Mouse (Mus musculus) liver, embryonic 14.5 days (tissue): Measurements from ENCODE around the gene Heyl. TPM values are rescaled to one million over a fixed set of nuclear protein-coding genes. Genes with fewer than 3 reads are reported as not detected.

Experiments
- ATAC-seq: fragments of 200-750 bp; cut with Nextera tagmentation; 2 replicates; pipeline ENCODE4 v1.8.0; 2017; ENCODE audit warnings: moderate number of reproducible peaks, mild to moderate bottlenecking, moderate library complexity; ENCODE audit not compliant: insufficient read depth
- DNase-seq, 3 experiments: peaks; one replicate each; pipeline ENCODE4 v3.0.0-alpha.2; 2012 to 2013; ENCODE audit warnings: low read depth in 3 of 3, low spot score in 3 of 3
- H3K27ac ChIP-seq: fragments of 300-500 bp; sonication (generic); 2 replicates; pipeline ENCODE4 v1.5.1; 2014; ENCODE audit warnings: moderate library complexity, mild to moderate bottlenecking, control low read depth, inconsistent platforms
- H3K27me3 ChIP-seq: fragments of 300-500 bp; sonication (generic); 2 replicates; pipeline ENCODE4 v1.6.1; 2014; ENCODE audit warnings: mild to moderate bottlenecking, low read length, moderate library complexity; ENCODE audit not compliant: control insufficient read depth, insufficient read depth
- H3K36me3 ChIP-seq: fragments of 300-500 bp; sonication (generic); replicated peaks from 2 replicates; pipeline ENCODE4 v1.6.1; 2014; ENCODE audit warnings: low read depth; ENCODE audit not compliant: control insufficient read depth, insufficient read depth
- H3K4me1 ChIP-seq, 2 experiments: fragments of 200-500 bp in 1 of 2; fragments of 300-500 bp in 1 of 2; sonication (generic) in 1 of 2; replicated peaks; 2 replicates each; pipeline ENCODE4 v1.6.1; 2012 to 2014; ENCODE audit warnings: antibody characterized with exemption in 1 of 2, inconsistent platforms in 1 of 2, low read length in 1 of 2; ENCODE audit not compliant: control insufficient read depth in 2 of 2, insufficient read depth in 2 of 2
- H3K4me2 ChIP-seq: fragments of 300-500 bp; sonication (generic); 2 replicates; pipeline ENCODE4 v1.6.1; 2014; ENCODE audit warnings: low read depth, mild to moderate bottlenecking, control low read depth, moderate library complexity
- H3K4me3 ChIP-seq, 2 experiments: fragments of 200-500 bp in 1 of 2; fragments of 300-500 bp in 1 of 2; sonication (generic) in 1 of 2; 2 replicates each; pipeline ENCODE4 v1.5.1; 2012 to 2014; ENCODE audit warnings: low read depth in 2 of 2, low read length in 2 of 2, mild to moderate bottlenecking in 2 of 2, control low read depth in 1 of 2, inconsistent platforms in 1 of 2, moderate library complexity in 1 of 2; ENCODE audit not compliant: insufficient read depth in 1 of 2
- H3K9ac ChIP-seq: fragments of 300-500 bp; sonication (generic); replicated peaks from 2 replicates; pipeline ENCODE4 v1.6.1; 2014; ENCODE audit warnings: mild to moderate bottlenecking, control low read depth, moderate library complexity
- H3K9me3 ChIP-seq: fragments of 300-500 bp; sonication (generic); 2 replicates; pipeline ENCODE4 v1.6.1; 2016; ENCODE audit warnings: low read length, mixed read lengths; ENCODE audit not compliant: control insufficient read depth
- CTCF ChIP-seq: IDR thresholded peaks from 2 replicates; pipeline ENCODE4 v1.5.1; 2016; ENCODE audit warnings: antibody characterized with exemption, low read depth, control low read depth
- EP300 ChIP-seq: IDR thresholded peaks from 2 replicates; pipeline ENCODE4 v1.6.1; 2016; ENCODE audit warnings: antibody characterized with exemption, low read depth
- WGBS: fragments of 180-500 bp; shearing (Covaris S2); extraction: QIAGEN DNeasy Blood & Tissue Kit; methylation state at CpG from one replicate; pipeline ENCODE4 v1.1.7; 2014; ENCODE audit not compliant: insufficient replicate concordance; 5-methylcytosine and 5-hydroxymethylcytosine counted together
- polyA plus RNA-seq, 2 experiments: library from polyadenylated mRNA; depleted of rRNA in 1 of 2; stranded (reverse) in 1 of 2; unstranded in 1 of 2; fragments of >200 nt; fragmentation: Nextera tagmentation in 1 of 2; extraction: Ambion mirVana in 1 of 2; gene quantifications; 2 replicates each; pipeline versions ENCODE4 v1.2.1 to v1.2.3; 2012 to 2014

Heyl gene
- polyA plus RNA-seq, 2 experiments: 0.42 to 0.46 TPM

GRCm38 (mm10) chr4:123247147-123247880, 14.0 kb downstream of the Heyl start:
- TF ChIP-seq EP300: no peak
- TF ChIP-seq CTCF: no peak
- Histone ChIP-seq H3K27me3 (peaks cover 3% of the 10 kb centered on the region; the same call in 1 of the 2 replicates), H3K4me3 (no peak overlapping the region), H3K9ac (no peak overlapping the region), H3K27ac (no peak overlapping the region), H3K36me3 (no peaks in the 10 kb centered on the region), H3K9me3 (no peaks in the 10 kb centered on the region), H3K4me2 (no peak overlapping the region), H3K4me1 (no peaks in the 10 kb centered on the region)
- DNase-seq (no peak), ATAC-seq (no peak)
- 56% methylated on average over 7 of the region's 7 CpGs for WGBS

DNA sequence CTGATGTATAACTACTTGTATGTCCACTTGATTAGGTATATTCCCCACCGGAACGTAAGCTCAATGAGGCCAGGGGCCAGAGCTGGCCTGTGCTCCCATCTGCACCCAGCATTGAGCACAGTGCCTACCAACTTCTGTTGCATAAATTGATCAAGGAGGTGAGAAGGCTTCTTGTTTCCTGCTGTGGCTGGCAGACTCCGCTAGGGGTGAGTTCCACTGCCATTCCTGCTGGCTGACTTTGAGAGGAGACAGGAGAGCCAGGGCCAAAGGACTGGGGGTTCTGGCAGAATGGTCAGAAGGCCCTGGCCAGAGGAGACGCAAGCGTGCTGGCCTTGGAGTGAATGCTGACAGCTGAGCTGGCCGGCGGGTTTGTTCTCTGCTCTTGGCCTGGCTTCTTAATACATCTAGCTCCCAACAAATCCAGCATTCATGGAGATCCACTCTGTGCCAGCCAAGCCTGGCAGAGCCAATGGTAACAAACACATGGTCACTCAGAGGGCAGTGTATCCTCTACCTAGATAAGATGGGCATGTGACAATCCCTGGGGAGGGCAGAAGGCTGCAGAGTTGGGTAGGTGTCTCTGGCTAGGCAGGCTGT, 15.7 kb downstream of the Heyl start:
- no peak overlapping the region for H3K27ac ChIP-seq
- H3K4me2 ChIP-seq: no peak overlapping the region
- DNase-seq: no peak
- 64% methylated on average over 7 of the region's 7 CpGs for WGBS
- no peaks in the 10 kb centered on the region for H3K36me3 ChIP-seq
- H3K4me1 ChIP-seq: no peaks in the 10 kb centered on the region
- TF ChIP-seq EP300 (no peak), CTCF (no peak)
- H3K4me3 ChIP-seq: no peak overlapping the region
- no peak for ATAC-seq
- H3K9ac ChIP-seq: no peak overlapping the region
- H3K27me3 ChIP-seq: no peaks in the 10 kb centered on the region
- no peaks in the 10 kb centered on the region for H3K9me3 ChIP-seq

- no peak for DNase-seq
- 74% methylated on average over 5 of the region's 5 CpGs for whole genome bisulfite sequencing
- Histone ChIP-seq H3K27me3 (no peaks in the 10 kb centered on the region), H3K36me3 (no peaks in the 10 kb centered on the region), H3K27ac (no peak overlapping the region), H3K4me3 (no peak overlapping the region), H3K9me3 (no peaks in the 10 kb centered on the region), H3K9ac (no peak overlapping the region), H3K4me2 (no peak overlapping the region), H3K4me1 (no peaks in the 10 kb centered on the region)
- no peak for ATAC-seq
- TF ChIP-seq CTCF: no peak
Observed at GRCm38 (mm10) chr4:123252214-123252613, 18.9 kb downstream of the Heyl start.

DNA sequence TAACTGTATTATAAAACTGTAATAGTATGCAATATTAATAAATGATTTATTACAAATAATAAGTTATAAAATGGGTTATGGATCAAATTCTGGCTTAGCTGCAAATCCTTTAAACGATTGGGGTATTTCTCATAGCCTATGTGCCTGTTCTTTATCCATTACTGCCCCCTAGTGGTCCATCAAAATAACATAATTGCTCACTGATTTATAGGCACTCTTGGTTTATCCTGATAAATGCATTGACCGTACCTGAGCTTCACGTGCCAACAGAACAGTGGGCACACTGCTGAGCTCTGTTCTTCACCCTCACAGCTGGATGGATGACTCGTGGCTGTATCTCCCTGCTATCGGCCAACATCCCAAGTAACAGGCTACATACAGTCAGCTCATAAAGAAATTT, 21.3 kb downstream of the Heyl start:
- Histone ChIP-seq H3K9me3 (no peaks in the 10 kb centered on the region), H3K4me1 (no peaks in the 10 kb centered on the region), H3K4me3 (no peak overlapping the region), H3K36me3 (no peaks in the 10 kb centered on the region), H3K27me3 (no peaks in the 10 kb centered on the region), H3K9ac (no peak overlapping the region), H3K27ac (no peak overlapping the region), H3K4me2 (no peak overlapping the region)
- TF ChIP-seq CTCF (peak; percentile 69), EP300 (no peak)
- no peak for ATAC-seq
- 15% methylated on average over 5 of the region's 5 CpGs for WGBS
- DNase-seq: peak; percentile 24 to 42 (median 31)

DNA sequence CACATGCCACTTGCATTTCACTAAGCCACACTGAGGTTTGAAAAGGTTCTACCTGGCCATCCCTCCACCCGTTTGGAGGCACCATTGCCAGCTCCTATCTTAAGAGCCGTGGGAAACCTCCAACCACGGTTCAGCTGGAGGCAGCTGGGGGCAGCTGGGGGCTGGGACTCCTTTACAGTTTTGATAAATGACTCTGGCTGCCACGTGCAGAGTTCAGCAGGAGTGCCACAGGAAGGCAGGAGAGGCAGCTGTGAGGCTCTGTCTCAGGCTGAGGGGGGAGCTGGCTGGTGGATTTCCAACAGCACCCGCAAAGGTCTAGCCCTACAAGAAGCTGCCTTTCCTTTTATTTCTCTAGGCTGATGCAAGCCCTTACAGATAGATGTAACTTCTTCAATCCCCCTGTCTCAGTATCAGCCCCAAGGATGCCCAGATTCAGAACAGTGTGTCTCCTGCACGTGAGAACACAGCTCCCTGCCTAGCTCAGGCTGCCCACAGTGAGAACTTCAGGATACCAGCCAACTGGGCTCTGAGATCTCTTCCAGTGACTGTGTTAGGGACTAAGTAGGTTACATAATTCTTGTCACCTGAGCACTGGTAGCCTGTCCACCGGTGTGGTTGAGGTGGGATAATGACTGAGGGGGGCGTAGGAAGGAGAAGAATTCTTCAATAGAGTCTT, 26.9 kb downstream of the Heyl start:
- no peak overlapping the region for H3K9ac ChIP-seq
- no peaks in the 10 kb centered on the region for H3K9me3 ChIP-seq
- ATAC-seq: no peak
- H3K4me2 ChIP-seq: no peak overlapping the region
- DNase-seq: no peak
- no peak overlapping the region for H3K27ac ChIP-seq
- H3K36me3 ChIP-seq: no peaks in the 10 kb centered on the region
- no peaks in the 10 kb centered on the region for H3K4me1 ChIP-seq
- WGBS: 24% methylated on average over 8 of the region's 8 CpGs
- no peaks in the 10 kb centered on the region for H3K27me3 ChIP-seq
- TF ChIP-seq EP300 (no peak), CTCF (no peak)
- H3K4me3 ChIP-seq: no peak overlapping the region
